Mouse (Mus musculus) forebrain, embryonic 14.5 days (tissue): ENCODE data around the gene Tmem63c. TPM values are rescaled to one million over a fixed set of nuclear protein-coding genes. Genes with fewer than 3 reads are reported as not detected.

Source experiments
- ATAC-seq: fragments of 200-750 bp; cut with Nextera tagmentation; 2 replicates; pipeline ENCODE4 v1.8.0; 2017; ENCODE audit warnings: mild to moderate bottlenecking, moderate library complexity
- DNase-seq: peaks from one replicate; pipeline ENCODE4 v3.0.0-alpha.2; 2015; ENCODE audit warnings: low spot score
- H3K27ac ChIP-seq: fragments of 300-500 bp; sonication (generic); 2 replicates; pipeline ENCODE4 v1.5.1; 2014; ENCODE audit warnings: low read depth, mild to moderate bottlenecking, control low read depth, low read length, moderate library complexity
- H3K27me3 ChIP-seq: fragments of 300-500 bp; sonication (generic); replicated peaks from 2 replicates; pipeline ENCODE4 v1.6.1; 2014; ENCODE audit warnings: low read length, control low read depth, mixed read lengths; ENCODE audit not compliant: control insufficient read depth, insufficient read depth
- H3K36me3 ChIP-seq: fragments of 300-500 bp; sonication (generic); 2 replicates; pipeline ENCODE4 v1.6.1; 2014; ENCODE audit warnings: low read length, control low read depth; ENCODE audit not compliant: control insufficient read depth, insufficient read depth
- H3K4me1 ChIP-seq: fragments of 300-500 bp; sonication (generic); 2 replicates; pipeline ENCODE4 v1.6.1; 2014; ENCODE audit warnings: antibody characterized with exemption, low read length, control low read depth; ENCODE audit not compliant: control insufficient read depth, insufficient read depth
- H3K4me2 ChIP-seq: fragments of 300-500 bp; sonication (generic); 2 replicates; pipeline ENCODE4 v1.6.1; 2014; ENCODE audit warnings: mild to moderate bottlenecking, control low read depth, low read length
- H3K4me3 ChIP-seq: fragments of 300-500 bp; sonication (generic); 2 replicates; pipeline ENCODE4 v1.5.1; 2014; ENCODE audit warnings: low read depth, low read length, control low read depth
- H3K9ac ChIP-seq: fragments of 300-500 bp; sonication (generic); 2 replicates; pipeline ENCODE4 v1.6.1; 2014; ENCODE audit warnings: mild to moderate bottlenecking, low read length, control low read depth, moderate library complexity
- H3K9me3 ChIP-seq: fragments of 300-500 bp; sonication (generic); replicated peaks from 2 replicates; pipeline ENCODE4 v1.6.1; 2016; ENCODE audit warnings: low read length, control low read depth, mixed read lengths; ENCODE audit not compliant: control insufficient read depth
- WGBS: fragments of 180-500 bp; shearing (Covaris S2); extraction: QIAGEN DNeasy Blood & Tissue Kit; methylation state at CpG from one replicate; pipeline ENCODE4 v1.1.7; 2014; 5-methylcytosine and 5-hydroxymethylcytosine counted together
- polyA plus RNA-seq: library from polyadenylated mRNA; unstranded; fragments of >200 nt; fragmentation: Nextera tagmentation; extraction: Ambion mirVana; gene quantifications from 2 replicates; pipeline ENCODE4 v1.2.1, GENCODE M21; 2014

The Tmem63c gene
- polyA plus RNA-seq, 1 experiment from 2014 or later: 5.9 TPM

DNA sequence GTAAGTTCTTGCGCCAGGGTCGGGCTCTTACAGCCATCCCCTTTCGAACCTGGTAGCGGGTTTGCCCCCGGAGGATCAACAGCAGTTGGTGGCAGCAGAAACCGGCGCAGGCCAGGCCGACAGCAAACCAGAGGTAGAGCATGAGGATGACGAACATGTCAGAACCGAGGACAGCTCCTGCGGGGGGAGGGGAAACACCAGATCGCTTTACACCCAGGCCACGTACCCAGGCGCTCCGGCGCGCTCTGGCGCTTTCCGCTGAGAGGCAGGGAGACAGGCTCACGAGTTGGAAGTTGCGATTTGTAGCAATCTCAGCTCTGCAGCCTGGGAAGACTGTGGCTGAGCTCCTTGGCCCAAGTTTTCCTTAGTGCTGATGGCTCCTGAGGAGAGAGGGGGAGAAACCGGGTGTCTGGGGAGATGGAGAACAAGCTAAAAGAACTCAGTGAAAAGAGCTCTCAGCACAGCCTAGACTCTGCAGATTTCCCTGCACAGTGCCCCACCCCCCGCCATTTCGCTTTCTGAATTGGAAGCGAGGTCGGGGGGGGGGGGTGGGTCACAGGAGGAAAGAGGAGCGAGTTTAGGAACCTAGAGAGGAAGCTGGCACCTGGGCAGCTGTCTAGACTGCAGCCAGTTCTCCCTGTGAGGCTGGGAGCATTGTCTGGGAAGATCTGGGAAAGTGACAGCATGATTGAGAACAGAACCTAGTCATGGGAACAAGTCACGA lies 37.5 kb upstream of the Tmem63c start:
- ATAC-seq: peak; percentile 72
- H3K9ac ChIP-seq: peak overlapping the region; percentile 32
- H3K9me3 ChIP-seq: no peaks in the 10 kb centered on the region
- peaks cover 11% of the 10 kb centered on the region for H3K4me1 ChIP-seq
- peaks cover 39% of the 10 kb centered on the region for H3K27me3 ChIP-seq
- no peak overlapping the region; the same call in 1 of the 2 replicates for H3K4me3 ChIP-seq
- H3K36me3 ChIP-seq: no peaks in the 10 kb centered on the region
- no peak overlapping the region; the same call in 1 of the 2 replicates for H3K27ac ChIP-seq
- H3K4me2 ChIP-seq: peak overlapping the region; percentile 44
- WGBS: 2% methylated on average over 28 of the region's 28 CpGs
- peak; percentile 71 for DNase-seq

DNA sequence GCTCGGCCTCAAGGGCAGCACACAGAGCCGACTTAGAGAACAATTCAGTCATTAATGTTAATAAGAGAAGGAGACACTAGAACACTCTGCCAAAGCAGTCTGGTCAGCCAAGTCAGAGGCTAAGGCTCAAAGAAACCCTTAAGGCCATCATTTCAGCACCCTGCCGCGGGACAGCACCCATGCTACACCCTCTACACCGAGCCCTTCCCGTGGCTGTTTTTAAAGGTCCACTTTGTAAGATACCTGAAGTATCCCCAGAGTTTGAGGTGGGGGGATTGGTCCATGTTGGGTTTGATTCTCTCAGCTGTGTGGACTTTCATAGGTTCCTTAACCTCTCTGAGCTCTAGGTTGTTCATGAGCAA lies 37.0 kb upstream of the Tmem63c start:
- peak overlapping the region; percentile 44 for H3K4me2 ChIP-seq
- WGBS: 5% methylated on average over 6 of the region's 6 CpGs

DNA sequence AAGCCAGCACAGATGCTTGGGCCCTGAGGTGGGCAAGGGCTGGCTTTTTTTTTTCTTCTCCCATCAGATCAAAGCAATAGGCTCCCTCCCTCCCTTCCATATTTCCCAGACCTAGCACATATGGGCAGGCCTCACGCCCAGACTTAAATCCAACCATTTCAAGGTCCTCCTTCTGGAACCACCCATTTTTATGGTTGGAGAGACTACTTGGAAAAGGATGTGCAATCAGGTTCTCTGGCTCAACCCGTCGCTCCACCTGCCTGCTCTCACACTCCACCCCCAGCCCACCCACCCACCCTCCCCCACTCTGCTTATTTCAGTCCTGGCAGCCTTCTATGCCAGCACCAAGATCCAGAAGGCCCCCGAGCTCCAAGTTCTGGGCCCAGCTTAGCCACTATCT lies 34.6 kb upstream of the Tmem63c start:
- ATAC-seq: no peak
- Histone ChIP-seq H3K4me1 (peaks cover 21% of the 10 kb centered on the region), H3K27me3 (peaks cover 47% of the 10 kb centered on the region), H3K4me3 (no peak overlapping the region), H3K4me2 (no peak overlapping the region), H3K36me3 (no peaks in the 10 kb centered on the region), H3K9ac (no peak overlapping the region), H3K27ac (no peak overlapping the region), H3K9me3 (no peaks in the 10 kb centered on the region)
- no peak for DNase-seq
- 68% methylated on average over 4 of the region's 4 CpGs for WGBS

More for the DNA sequence above, 37.0 kb upstream of the Tmem63c start:
- ATAC-seq (no peak), DNase-seq (no peak)
- peaks cover 45% of the 10 kb centered on the region for H3K27me3 ChIP-seq
- no peaks in the 10 kb centered on the region for H3K9me3 ChIP-seq
- no peaks in the 10 kb centered on the region for H3K36me3 ChIP-seq
- no peak overlapping the region for H3K4me3 ChIP-seq
- H3K27ac ChIP-seq: no peak overlapping the region
- peaks cover 13% of the 10 kb centered on the region for H3K4me1 ChIP-seq
- H3K9ac ChIP-seq: peak overlapping the region; percentile 32

DNA sequence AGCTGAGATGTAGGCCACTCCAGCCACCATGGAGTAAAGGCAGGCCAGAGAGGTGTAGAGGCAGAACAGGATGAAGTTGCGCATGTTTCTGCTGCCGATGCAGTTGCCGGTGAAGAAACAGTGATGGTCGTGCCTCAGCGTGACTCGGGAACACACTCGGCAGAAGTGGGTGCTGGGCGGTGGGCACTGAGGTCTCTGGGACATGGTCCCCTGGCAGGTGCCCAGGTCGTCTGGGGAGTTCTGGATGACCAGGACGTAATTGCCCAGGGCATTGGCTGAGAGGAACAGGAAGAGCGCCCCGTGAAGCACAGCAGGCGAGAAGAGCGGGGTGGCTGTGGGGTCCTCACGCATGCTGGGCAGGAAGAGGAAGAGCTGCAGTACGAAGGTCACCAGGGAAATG lies 32.9 kb upstream of the Tmem63c start:
- Histone ChIP-seq H3K9ac (no peak overlapping the region), H3K4me1 (peaks cover 20% of the 10 kb centered on the region), H3K27me3 (peaks cover 34% of the 10 kb centered on the region), H3K27ac (no peak overlapping the region), H3K4me3 (no peak overlapping the region), H3K4me2 (no peak overlapping the region), H3K9me3 (no peaks in the 10 kb centered on the region), H3K36me3 (no peaks in the 10 kb centered on the region)
- DNase-seq (no peak), ATAC-seq (no peak)
- WGBS: 49% methylated on average over 16 of the region's 16 CpGs

DNA sequence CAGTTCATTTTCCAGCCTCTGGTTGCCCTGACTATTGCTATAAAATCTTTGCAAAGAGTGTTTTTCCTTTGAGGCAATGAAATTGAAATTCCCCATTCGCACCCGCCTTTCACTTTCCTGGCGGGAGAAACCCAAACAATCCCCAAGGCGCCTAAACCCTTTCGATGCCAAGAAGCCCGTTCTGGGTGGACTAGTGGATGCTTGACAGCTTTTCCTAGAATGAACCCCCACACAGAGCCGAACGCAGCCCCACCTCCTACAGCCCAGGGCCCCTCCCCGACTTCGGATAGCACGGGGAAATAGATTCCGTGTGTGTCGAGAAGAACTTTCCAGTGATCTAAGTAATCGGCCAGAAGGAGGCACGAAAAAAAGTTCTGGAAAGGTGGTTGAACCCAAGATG lies 31.8 kb upstream of the Tmem63c start:
- WGBS: 2% methylated on average over 15 of the region's 15 CpGs
- H3K4me1 ChIP-seq: peaks cover 13% of the 10 kb centered on the region
- no peak overlapping the region for H3K27ac ChIP-seq
- no peaks in the 10 kb centered on the region for H3K9me3 ChIP-seq
- peak overlapping the region; percentile 53 for H3K4me3 ChIP-seq
- peaks cover 23% of the 10 kb centered on the region for H3K27me3 ChIP-seq
- DNase-seq: no peak
- H3K9ac ChIP-seq: no peak overlapping the region; the same call in 1 of the 2 replicates
- no peaks in the 10 kb centered on the region for H3K36me3 ChIP-seq
- H3K4me2 ChIP-seq: peak overlapping the region; percentile 92
- peak; percentile 24 for ATAC-seq

DNA sequence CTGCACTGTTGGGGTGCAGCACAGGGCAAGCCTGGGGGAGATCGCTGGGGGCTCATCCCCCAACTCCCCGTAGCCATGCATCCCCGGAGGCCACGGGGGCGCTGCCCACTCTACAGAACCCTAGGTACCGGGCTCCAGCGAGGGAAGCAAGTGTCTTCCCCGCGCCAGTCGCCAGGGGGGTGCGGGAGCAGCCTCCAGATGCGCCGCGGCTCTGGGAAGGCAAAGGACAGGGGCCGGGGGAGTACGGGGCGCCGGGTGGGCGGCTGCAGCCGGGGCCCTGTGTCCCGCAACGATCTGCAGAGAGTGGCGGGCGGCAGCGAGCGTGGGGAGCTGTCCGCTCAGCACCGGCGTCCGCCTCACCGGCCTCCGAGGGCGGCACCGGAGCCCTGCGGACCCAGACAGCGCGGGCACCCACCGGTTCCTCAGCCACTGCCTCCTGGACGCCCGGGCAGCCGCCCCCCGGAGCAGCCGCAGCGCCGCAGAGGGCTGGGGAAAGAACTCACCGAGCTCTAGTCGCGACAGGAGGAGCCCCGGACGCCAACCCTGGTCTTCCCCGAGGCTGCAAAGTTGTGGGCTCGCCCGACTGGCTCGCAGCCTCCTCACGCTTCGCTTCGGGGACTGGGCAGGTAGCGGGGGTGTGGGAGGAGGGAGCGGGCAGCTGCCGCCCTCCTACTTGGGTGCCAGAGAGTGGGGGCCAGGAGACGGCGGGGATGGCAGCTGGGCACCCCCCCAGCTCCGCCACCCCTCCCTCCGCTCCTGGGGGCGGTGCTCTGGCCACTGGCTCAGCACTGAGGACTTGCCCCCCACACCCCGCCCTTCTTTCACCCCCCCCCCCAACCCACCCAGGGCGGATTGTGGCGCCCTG lies 31.0 kb upstream of the Tmem63c start, which contains the start of gene Zdhhc22:
Gene Zdhhc22 (minus strand): TSS at position 541 of the 865 bp plus-strand sequence.
- no peaks in the 10 kb centered on the region for H3K9me3 ChIP-seq
- ATAC-seq (peak; percentile 84), DNase-seq (peak; percentile 66)
- H3K36me3 ChIP-seq: no peaks in the 10 kb centered on the region
- peak within 1 kb of the TSS; percentile 67 for H3K9ac ChIP-seq
- peak within 1 kb of the TSS; percentile 92 for H3K4me2 ChIP-seq
- peaks cover 23% of the 10 kb centered on the region for H3K27me3 ChIP-seq
- H3K27ac ChIP-seq: no peak within 1 kb of the TSS
- peak within 1 kb of the TSS; percentile 53 for H3K4me3 ChIP-seq
- peaks cover 13% of the 10 kb centered on the region for H3K4me1 ChIP-seq
- WGBS: under 1% methylated on average over 56 of the region's 68 CpGs

DNA sequence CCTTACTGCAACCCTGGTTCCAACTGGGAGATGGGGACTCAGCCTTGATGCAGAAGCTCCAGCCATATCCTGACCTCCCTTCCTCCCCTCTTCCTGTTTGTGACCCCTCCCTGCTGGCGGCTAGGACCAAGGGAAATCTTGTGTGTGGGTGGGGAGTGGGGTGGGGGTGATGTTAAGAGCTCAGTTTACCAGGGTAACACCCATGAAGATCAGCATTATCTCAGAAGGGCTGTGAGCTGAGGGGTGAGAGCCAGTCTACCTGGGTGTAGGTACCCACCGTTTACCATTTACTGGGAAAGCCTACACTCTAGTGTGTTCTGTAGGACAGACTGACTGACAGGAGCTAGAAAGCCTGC lies 30.4 kb upstream of the Tmem63c start:
- H3K4me1 ChIP-seq: peaks cover 13% of the 10 kb centered on the region

DNA sequence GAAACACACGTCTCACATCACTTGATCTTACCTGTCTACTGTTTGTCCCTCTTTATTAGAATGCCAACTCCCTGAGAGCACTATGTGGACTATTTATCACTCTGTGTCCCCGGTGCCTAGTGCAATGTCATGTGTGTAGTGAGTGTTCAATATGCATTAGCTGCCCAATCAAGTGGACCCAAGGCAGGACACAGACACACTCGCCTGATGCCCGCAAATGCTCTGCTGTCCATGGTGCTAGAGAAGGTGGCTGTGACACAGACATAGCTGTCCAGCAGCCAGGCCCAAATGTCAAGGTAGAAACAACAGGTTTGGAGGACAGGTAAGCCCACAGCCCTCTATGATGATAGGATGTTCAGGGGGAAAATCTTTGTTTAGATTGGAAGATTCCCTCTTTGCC lies 27.0 kb upstream of the Tmem63c start:
- H3K9ac ChIP-seq: no peak overlapping the region
- H3K27me3 ChIP-seq: peaks cover 4% of the 10 kb centered on the region; the same call in 1 of the 2 replicates
- DNase-seq: no peak
- no peak overlapping the region for H3K4me2 ChIP-seq
- peaks cover 8% of the 10 kb centered on the region for H3K4me1 ChIP-seq
- WGBS: 39% methylated on average over 4 of the region's 4 CpGs
- no peak overlapping the region for H3K27ac ChIP-seq
- H3K9me3 ChIP-seq: no peaks in the 10 kb centered on the region
- ATAC-seq: no peak
- no peaks in the 10 kb centered on the region for H3K36me3 ChIP-seq
- H3K4me3 ChIP-seq: no peak overlapping the region

More for the DNA sequence above, 30.4 kb upstream of the Tmem63c start:
- Histone ChIP-seq H3K36me3 (no peaks in the 10 kb centered on the region), H3K27me3 (peaks cover 19% of the 10 kb centered on the region), H3K9me3 (no peaks in the 10 kb centered on the region), H3K4me3 (peak overlapping the region; percentile 53), H3K4me2 (peak overlapping the region; percentile 92), H3K27ac (no peak overlapping the region), H3K9ac (peak overlapping the region; percentile 67)
- 95% methylated on average over 1 of the region's 2 CpGs for WGBS
- DNase-seq: no peak
- no peak for ATAC-seq
